In the genomic region with DNA sequence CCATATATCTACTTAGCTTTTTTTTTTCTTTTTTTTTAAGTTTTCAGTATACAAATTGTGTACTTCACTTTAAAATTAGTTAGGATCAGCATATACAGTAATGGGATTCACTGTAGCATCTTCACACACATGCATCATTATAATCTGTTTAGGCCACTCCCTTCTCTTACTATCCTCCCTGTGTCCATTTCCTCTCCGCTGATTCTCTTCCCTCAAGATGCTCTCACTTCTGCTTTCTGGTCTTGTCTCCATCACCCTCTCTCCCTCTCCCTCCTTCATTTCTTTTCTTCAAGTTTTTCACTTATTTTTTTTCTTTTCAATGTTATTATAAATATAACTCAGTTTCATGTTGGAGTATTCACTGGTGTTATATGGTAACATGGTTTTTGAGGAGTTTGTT, we compare ENCODE assay signal across 34 mouse cellular contexts. TPM values are rescaled to one million over a fixed set of nuclear protein-coding genes. Genes with fewer than 3 reads are reported as not detected.
A peak's percentile ranks its signal among the peaks of the same experiment; 100 is the strongest.
DNase-seq lines count a peak whose midpoint lies in the region; ATAC-seq lines count a peak whose summit lies in the region.
"Had no signal": no experiment of that assay in that cellular context is flagged by ENCODE, and none has a peak within 500 bp of the region (broad histone marks: within the 10 kb centered on the region; RNA-seq: fewer than 3 reads in every experiment).

No protein-coding gene starts in this region.

- ATAC-seq in granulocyte monocyte progenitor cell, adult 5-6 weeks (replicated peaks; ENCODE audit: poor library complexity, severe bottlenecking) = peak; percentile 79
- peak; percentile 79 for ATAC-seq in megakaryocyte progenitor cell, adult 5-6 weeks (replicated peaks; ENCODE audit: poor library complexity)
- ATAC-seq in forebrain, embryonic 13.5 days = no peak
- ATAC-seq: forebrain, embryonic 14.5 days; Patski had no signal

- WGBS in forebrain, embryonic 13.5 days = 98% methylated on average over 1 of the region's 1 CpGs

- no peak overlapping the region for H3K4me2 ChIP-seq in forebrain, embryonic 13.5 days
- H3K4me2 ChIP-seq: heart, embryonic 11.5 days; hindbrain, embryonic 12.5 days; hindbrain, embryonic 15.5 days had no signal

- no peaks in the 10 kb centered on the region for H3K36me3 ChIP-seq in forebrain, embryonic 13.5 days (ENCODE audit: poor library complexity, severe bottlenecking)
- H3K36me3 ChIP-seq: forebrain, embryonic 10.5 days; hindbrain, embryonic 12.5 days; hindbrain, embryonic 15.5 days had no signal

- H3K27me3 ChIP-seq in forebrain, embryonic 13.5 days = no peaks in the 10 kb centered on the region
- H3K27me3 ChIP-seq: hindbrain, embryonic 12.5 days; hindbrain, embryonic 15.5 days; Patski had no signal

- H3K27ac ChIP-seq in forebrain, embryonic 13.5 days = no peak overlapping the region
- H3K27ac ChIP-seq: forebrain, embryonic 10.5 days; hindbrain, embryonic 12.5 days; hindbrain, embryonic 15.5 days had no signal

- DNase-seq in A20 (ENCODE audit: low read depth, low spot score) (peak; percentile 30), MEL-GATA-1-ER (ENCODE audit: extremely low read depth, low read depth) (peak; percentile 11)
- DNase-seq in layer of hippocampus, adult 9-10 months (ENCODE audit: low spot score) = no peak
- DNase-seq in kidney, adult 8-10 months = no peak
- DNase-seq in adrenal gland, postnatal 25 days = no peak
- DNase-seq: adrenal gland, postnatal 10 days; B cell, adult 2 months; cerebellum, adult 11-12 months; cerebellum, adult 8-10 months; cerebellum, postnatal 10 days; cerebellum, postnatal 36 days; gastrocnemius, postnatal 25 days had no signal

- H3K4me1 ChIP-seq in forebrain, embryonic 13.5 days = no peaks in the 10 kb centered on the region
- H3K4me1 ChIP-seq: forebrain, embryonic 10.5 days; hindbrain, embryonic 12.5 days; hindbrain, embryonic 15.5 days had no signal

- H3K9ac ChIP-seq in forebrain, embryonic 13.5 days = no peak overlapping the region
- H3K9ac ChIP-seq: hindbrain, embryonic 12.5 days; hindbrain, embryonic 15.5 days had no signal

- no peak overlapping the region for H3K4me3 ChIP-seq in forebrain, embryonic 13.5 days
- H3K4me3 ChIP-seq: forebrain, embryonic 10.5 days; hindbrain, embryonic 12.5 days; hindbrain, embryonic 15.5 days had no signal

- H3K9me3 ChIP-seq in forebrain, embryonic 13.5 days (replicated peaks) = no peaks in the 10 kb centered on the region
- H3K9me3 ChIP-seq: forebrain, embryonic 10.5 days; hindbrain, embryonic 12.5 days; hindbrain, embryonic 15.5 days had no signal

RNA-seq across cellular contexts. Expression of a gene that starts 26.1 kb away (rescaled TPM):
- total RNA-seq in granulocyte monocyte progenitor cell, adult 5-6 weeks (2014; fragmentation: Nextera tagmentation) = 8.8 and 13.4 TPM in 2 replicates
- 16.9 and 19.6 TPM in 2 replicates for total RNA-seq in granulocyte monocyte progenitor cell, adult 5-6 weeks (2017)
- total RNA-seq in megakaryocyte progenitor cell, adult 5-6 weeks (2015) = 13.6 and 25.2 TPM in 2 replicates
- 13.3 and 15.1 TPM in 2 replicates for total RNA-seq in megakaryocyte progenitor cell, adult 5-6 weeks (2017)
- polyA plus RNA-seq in forebrain, embryonic 13.5 days (2015; fragmentation: Nextera tagmentation; extraction: Ambion mirVana) = 0.87 and 1.1 TPM in 2 replicates
- total RNA-seq in adrenal gland, postnatal 25 days (2021) = 5.9 and 6.0 TPM in 2 replicates
- polyA plus RNA-seq: Patski had no signal

RNA-seq across cellular contexts. Expression of a gene that starts 26.4 kb away (rescaled TPM):
- not detected in 2 replicates for total RNA-seq in granulocyte monocyte progenitor cell, adult 5-6 weeks (2014; fragmentation: Nextera tagmentation)
- total RNA-seq in granulocyte monocyte progenitor cell, adult 5-6 weeks (2017) = not detected in 2 replicates
- total RNA-seq in megakaryocyte progenitor cell, adult 5-6 weeks (2015) = 0.44 and 1.2 TPM in 2 replicates
- not detected in 2 replicates for total RNA-seq in megakaryocyte progenitor cell, adult 5-6 weeks (2017)
- polyA plus RNA-seq in forebrain, embryonic 13.5 days (2015; fragmentation: Nextera tagmentation; extraction: Ambion mirVana) = not detected in 2 replicates
- total RNA-seq in adrenal gland, postnatal 25 days (2021) = not detected in 2 replicates
- total RNA-seq: adrenal gland, adult 18-20 months; adrenal gland, postnatal 10 days; adrenal gland, postnatal 4 days; gastrocnemius, adult 8-10 months; gastrocnemius, postnatal 25 days; heart, adult 8-10 months; heart, postnatal 25 days; hematopoietic stem cell, adult 5-6 weeks had no signal
- polyA plus RNA-seq: brain, embryonic 14.5 days; embryonic facial prominence, embryonic 11.5 days; embryonic facial prominence, embryonic 14.5 days; forebrain, embryonic 10.5 days; forebrain, embryonic 14.5 days; gonadal fat pad, adult 2 months; heart, embryonic 11.5 days; heart, embryonic 14.5 days; heart, postnatal 0 days; hindbrain, embryonic 12.5 days; hindbrain, embryonic 15.5 days; intestine, embryonic 14.5 days; Patski had no signal

RNA-seq across cellular contexts. Expression of a gene that starts 30.1 kb away (rescaled TPM):
- total RNA-seq in granulocyte monocyte progenitor cell, adult 5-6 weeks (2014; fragmentation: Nextera tagmentation) = 5.5 and 6.5 TPM in 2 replicates
- 78.6 and 86.4 TPM in 2 replicates for total RNA-seq in granulocyte monocyte progenitor cell, adult 5-6 weeks (2017)
- 99.8 and 229 TPM in 2 replicates for total RNA-seq in megakaryocyte progenitor cell, adult 5-6 weeks (2015)
- total RNA-seq in megakaryocyte progenitor cell, adult 5-6 weeks (2017) = 37.9 and 120 TPM in 2 replicates
- polyA plus RNA-seq in forebrain, embryonic 13.5 days (2015; fragmentation: Nextera tagmentation; extraction: Ambion mirVana) = 0.61 and 1.0 TPM in 2 replicates
- total RNA-seq in adrenal gland, postnatal 25 days (2021) = 0.43 TPM in 1 of 2 replicates, not detected in the other
- total RNA-seq: gastrocnemius, adult 8-10 months; gastrocnemius, postnatal 25 days; heart, adult 8-10 months had no signal
- polyA plus RNA-seq: Patski had no signal

RNA-seq across cellular contexts. Expression of a gene that starts 40.6 kb away (rescaled TPM):
- total RNA-seq in granulocyte monocyte progenitor cell, adult 5-6 weeks (2014; fragmentation: Nextera tagmentation) = 189 and 190 TPM in 2 replicates
- total RNA-seq in granulocyte monocyte progenitor cell, adult 5-6 weeks (2017) = 110 and 159 TPM in 2 replicates
- 149 and 197 TPM in 2 replicates for total RNA-seq in megakaryocyte progenitor cell, adult 5-6 weeks (2015)
- 97.7 and 108 TPM in 2 replicates for total RNA-seq in megakaryocyte progenitor cell, adult 5-6 weeks (2017)
- 0.48 and 0.81 TPM in 2 replicates for polyA plus RNA-seq in forebrain, embryonic 13.5 days (2015; fragmentation: Nextera tagmentation; extraction: Ambion mirVana)
- 2.3 and 4.9 TPM in 2 replicates for total RNA-seq in adrenal gland, postnatal 25 days (2021)

RNA-seq across cellular contexts. Expression of a gene that starts 43.3 kb away (rescaled TPM):
- total RNA-seq in granulocyte monocyte progenitor cell, adult 5-6 weeks (2014; fragmentation: Nextera tagmentation) = 2.1 TPM in 1 of 2 replicates, not detected in the other
- 15.2 and 26.9 TPM in 2 replicates for total RNA-seq in granulocyte monocyte progenitor cell, adult 5-6 weeks (2017)
- 19.6 and 29.1 TPM in 2 replicates for total RNA-seq in megakaryocyte progenitor cell, adult 5-6 weeks (2015)
- total RNA-seq in megakaryocyte progenitor cell, adult 5-6 weeks (2017) = 16.7 and 37.1 TPM in 2 replicates
- polyA plus RNA-seq in forebrain, embryonic 13.5 days (2015; fragmentation: Nextera tagmentation; extraction: Ambion mirVana) = 0.36 TPM in 1 of 2 replicates, not detected in the other
- total RNA-seq in adrenal gland, postnatal 25 days (2021) = not detected in 2 replicates
- total RNA-seq: adrenal gland, adult 18-20 months; adrenal gland, postnatal 10 days; gastrocnemius, adult 8-10 months; gastrocnemius, postnatal 25 days; heart, adult 8-10 months; heart, postnatal 25 days had no signal
- polyA plus RNA-seq: embryonic facial prominence, embryonic 11.5 days; Patski had no signal

Comparison
In these comparisons a context has a peak if more than half of its experiments do, and no peak if none do; other contexts are left out.
1. DNase-seq: peak in A20 (single experiment) and MEL-GATA-1-ER (single experiment); none in layer of hippocampus, adult 9-10 months (single experiment), kidney, adult 8-10 months (0 of 2) and adrenal gland, postnatal 25 days (single experiment).